8 mouse cellular contexts compared by ENCODE assay signal in the genomic region with DNA sequence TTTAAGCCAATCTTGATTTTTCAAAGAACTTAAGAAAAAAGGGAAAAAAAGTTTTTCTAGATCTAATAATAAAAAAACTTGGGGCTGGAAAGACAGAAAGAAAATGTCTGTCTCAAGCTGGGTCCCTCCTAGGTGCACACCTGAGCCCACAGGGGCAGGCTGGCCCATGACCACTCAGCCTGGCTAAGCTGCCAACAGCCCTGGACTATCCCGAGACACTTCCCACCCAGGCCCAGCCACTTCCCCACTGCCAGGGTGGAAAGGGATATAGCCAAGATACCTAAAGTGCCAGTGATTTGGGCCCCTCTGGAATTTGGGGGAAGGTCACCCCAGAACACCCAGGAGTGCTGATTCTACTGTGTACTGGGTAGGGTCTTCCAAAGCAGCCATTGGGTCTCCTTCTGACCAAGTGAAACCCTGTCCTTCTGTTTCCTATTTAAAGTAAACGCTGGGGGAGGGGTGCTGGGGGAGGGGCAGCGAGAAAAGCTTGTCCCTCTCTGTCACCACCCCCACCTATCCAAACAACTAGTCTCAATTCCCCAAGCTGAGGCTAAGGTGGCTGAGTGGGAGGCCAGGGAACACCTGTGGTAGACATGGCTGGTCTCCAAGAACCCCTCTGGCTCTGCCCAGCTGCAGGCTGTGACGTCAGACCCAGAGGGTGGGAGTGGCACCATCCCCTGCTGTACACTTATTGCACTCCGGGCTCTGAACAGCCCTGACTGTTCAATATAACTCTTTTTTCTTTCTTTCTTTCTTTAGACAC.
DNase-seq lines count a peak whose midpoint lies in the region; ATAC-seq lines count a peak whose summit lies in the region.

No protein-coding gene starts in this region.

- peak overlapping the region; percentile 97 for H3K27ac ChIP-seq in lung, embryonic 16.5 days (ENCODE audit: low read length)

- peak; percentile 32 for DNase-seq in adrenal gland, postnatal 14 days
- no peak for DNase-seq in adrenal gland, adult 8-10 months
- DNase-seq in testis, postnatal 10 days (ENCODE audit: low spot score): peak; percentile 51
- DNase-seq in testis, postnatal 14 days (ENCODE audit: low spot score): no peak
- no peak for DNase-seq in layer of hippocampus, postnatal 25 days (ENCODE audit: extremely low spot score in 1 of 2, low spot score in 1 of 2)
- no peak for DNase-seq in left cerebral cortex, adult 8-10 months (ENCODE audit: low spot score in 2 of 2)

- peaks cover 56% of the 10 kb centered on the region for H3K4me1 ChIP-seq in lung, embryonic 16.5 days (replicated peaks; ENCODE audit: control insufficient read depth, insufficient read depth, low read length)

- H3K9me3 ChIP-seq in lung, embryonic 16.5 days (ENCODE audit: control insufficient read depth, low read length): no peaks in the 10 kb centered on the region

- H3K9ac ChIP-seq in lung, embryonic 16.5 days (ENCODE audit: low read length): no peak overlapping the region

- no peaks in the 10 kb centered on the region for H3K27me3 ChIP-seq in lung, embryonic 16.5 days (ENCODE audit: control insufficient read depth, insufficient read depth, low read depth, low read length)

- WGBS in lung, embryonic 16.5 days: 12% methylated on average over 5 of the region's 5 CpGs

- peak; percentile 34 for ATAC-seq in lung, embryonic 16.5 days (ENCODE audit: low read depth)
- ATAC-seq in frontal cortex, adult (ENCODE audit: low TSS enrichment): no peak

- no peak overlapping the region for H3K4me3 ChIP-seq in lung, embryonic 16.5 days (ENCODE audit: low read length)

- H3K4me2 ChIP-seq in lung, embryonic 16.5 days (ENCODE audit: low read depth, low read length): no peak overlapping the region

- H3K36me3 ChIP-seq in lung, embryonic 16.5 days (ENCODE audit: control insufficient read depth, insufficient read depth, low read length): no peaks in the 10 kb centered on the region

Comparison
In these comparisons a context has a peak if more than half of its experiments do, and no peak if none do; other contexts are left out.
1. DNase-seq: peak in adrenal gland, postnatal 14 days (single experiment) and testis, postnatal 10 days (single experiment); none in adrenal gland, adult 8-10 months (single experiment), testis, postnatal 14 days (single experiment), layer of hippocampus, postnatal 25 days (0 of 2) and left cerebral cortex, adult 8-10 months (0 of 2).